Mouse (Mus musculus) G1E (cell line): Measurements from ENCODE around the gene Gm44502.

Experiments used
- CTCF ChIP-seq: IDR thresholded peaks from 2 replicates; pipeline ENCODE4 v1.5.1; 2012; ENCODE audit warnings: low read depth, low read length, inconsistent platforms, mixed read lengths
- TAL1 ChIP-seq: conservative IDR thresholded peaks from 2 replicates; pipeline ENCODE4 v1.6.1; 2012; ENCODE audit warnings: low read depth, low read length, inconsistent platforms, mixed read lengths

DNA sequence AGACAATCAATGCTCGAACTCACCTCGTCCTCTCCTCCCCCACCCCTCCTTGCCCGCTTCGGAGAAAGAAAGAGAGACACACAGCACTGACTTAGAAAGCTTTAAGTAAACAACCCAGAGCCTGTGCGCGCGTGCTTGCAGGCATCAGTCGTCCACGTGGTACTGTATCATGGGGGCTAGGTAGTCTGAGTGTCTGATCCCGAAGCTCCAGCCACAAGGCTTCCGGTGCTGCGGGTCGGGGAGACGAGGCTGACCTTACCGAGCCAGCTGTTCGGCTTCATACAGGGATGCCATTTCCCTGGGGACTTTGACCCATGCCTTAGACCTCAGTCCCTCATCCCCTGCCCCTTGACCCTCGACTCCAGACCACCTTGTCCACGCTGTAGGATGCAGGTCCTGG lies 52.1 kb downstream of the Gm44502 start:
- TF ChIP-seq CTCF (no peak), TAL1 (no peak)
